Mouse (Mus musculus): ENCODE results near the gene Suco.

GRCm38 (mm10) chr1:161826677-161827076, 49.8 kb downstream of the Suco start:
- TF ChIP-seq CTCF (IDR thresholded peaks at IDR 0.05; ENCODE audit: low read depth) (no peak), EP300 (IDR thresholded peaks at IDR 0.05; ENCODE audit: low read depth) (no peak)
